Mouse (Mus musculus): ENCODE measurements around the gene BC067074. TPM values are rescaled to one million over a fixed set of nuclear protein-coding genes. Genes with fewer than 3 reads are reported as not detected.
A peak's percentile ranks its signal among the peaks of the same experiment; 100 is the strongest.

Gene BC067074
- total RNA-seq, 2 experiments from 2014 or later: 1.3 to 1.4 TPM

DNA sequence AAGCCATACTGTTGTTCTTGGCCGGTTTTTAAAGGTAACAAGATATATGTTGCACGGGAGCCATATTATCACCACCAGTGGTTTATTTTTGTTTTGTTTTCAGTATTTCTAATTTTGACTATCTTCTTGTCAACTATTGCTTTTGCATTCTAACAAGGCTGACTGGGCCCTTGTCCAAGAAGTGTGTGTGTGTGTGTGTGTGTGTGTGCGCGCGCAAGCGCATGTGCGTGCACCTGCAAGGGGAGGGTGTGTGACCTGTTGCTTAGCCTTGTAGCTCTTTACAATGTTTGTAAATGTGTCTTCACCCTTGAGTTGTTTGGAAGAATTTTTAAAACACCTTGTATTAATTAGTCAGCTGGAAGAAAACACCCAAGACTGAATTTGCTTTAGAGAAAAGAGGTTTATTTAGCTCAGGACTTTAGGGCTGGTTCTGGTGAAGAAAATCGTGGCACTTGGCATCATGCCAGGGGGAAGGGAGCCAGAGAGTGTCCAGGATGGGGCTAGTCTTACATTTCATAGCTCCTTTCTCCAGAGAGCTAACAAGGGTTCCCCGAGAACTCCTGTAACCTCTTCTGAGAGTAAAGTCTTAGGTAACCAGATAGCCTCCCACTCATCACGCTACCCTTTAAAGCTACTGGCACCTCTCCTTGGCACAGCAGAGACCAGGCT, 3.0 kb downstream of the BC067074 start:
- DNase-seq (ENCODE audit: extremely low spot score in 1 of 2, low spot score in 2 of 2): no peak
- intact Hi-C loops (cut with DNase I): no loop called here

DNA sequence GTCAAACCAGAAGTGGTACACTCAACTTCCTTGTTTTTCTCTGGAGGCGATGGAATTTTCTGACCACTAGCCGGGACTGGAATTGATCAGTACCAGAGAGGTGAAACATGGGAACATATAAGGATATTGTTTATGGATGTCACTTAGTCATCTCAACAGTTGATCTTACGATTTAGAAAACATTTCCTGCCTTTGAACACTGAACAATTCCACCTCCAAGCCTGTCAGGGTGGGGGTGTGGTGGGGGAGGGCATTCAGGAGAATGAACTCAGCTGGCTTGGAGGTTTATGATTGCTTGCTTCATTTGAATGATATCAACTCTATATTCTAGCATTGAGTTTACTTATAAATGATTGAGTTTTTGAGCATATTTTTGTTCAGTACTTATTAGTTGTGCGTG, 13.6 kb downstream of the BC067074 start:
- intact Hi-C loops (cut with DNase I): no loop called here
- DNase-seq (ENCODE audit: extremely low spot score in 1 of 2, low spot score in 2 of 2): no peak

DNA sequence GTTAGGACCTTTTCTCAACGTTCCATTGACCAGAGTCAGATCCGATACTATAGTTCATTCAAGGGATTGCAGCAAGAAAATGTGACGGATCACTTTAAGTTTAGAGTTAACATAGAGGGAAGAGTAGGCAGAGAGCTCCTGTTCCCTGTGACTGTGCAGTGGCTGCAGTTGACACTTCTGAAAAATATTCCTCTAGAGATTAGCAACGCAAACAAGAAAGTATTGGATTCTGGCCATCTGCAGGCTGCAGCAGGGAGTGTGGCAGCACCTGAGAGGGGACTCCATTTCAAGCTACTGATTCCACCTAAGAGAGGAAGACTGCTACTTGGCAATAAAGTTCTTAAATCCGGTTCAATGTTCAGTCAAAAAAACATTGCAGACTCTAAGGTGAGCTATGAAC, 26.6 kb downstream of the BC067074 start:
- intact Hi-C loops (cut with DNase I): no loop called here
- DNase-seq (ENCODE audit: extremely low spot score in 1 of 2, low spot score in 2 of 2): no peak

DNA sequence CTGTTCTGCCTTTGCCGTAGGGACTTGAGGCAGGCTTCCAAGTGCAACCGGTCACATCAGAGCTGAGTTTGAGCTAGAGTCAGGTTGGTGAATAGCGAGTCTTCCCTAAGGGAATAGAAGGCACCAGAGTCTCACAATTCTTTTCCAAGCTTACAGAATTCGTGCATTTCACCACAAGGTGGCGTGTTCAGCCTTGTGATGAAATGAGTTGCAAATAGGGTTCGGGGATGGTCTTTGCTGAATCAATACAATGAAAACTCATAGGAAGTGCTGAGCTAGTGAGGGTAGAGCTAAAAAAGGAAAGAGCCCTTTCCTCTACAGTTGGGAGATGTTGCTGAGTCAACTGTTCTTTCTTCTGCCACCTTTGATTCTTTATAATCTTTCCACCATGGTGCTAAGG, 29.0 kb downstream of the BC067074 start:
- intact Hi-C loops (cut with DNase I): loop anchor here (1.0 to 10.0 kb wide), 2 partner anchors 296 to 543 kb away; partner anchors contain the start of gene Snx18

DNA sequence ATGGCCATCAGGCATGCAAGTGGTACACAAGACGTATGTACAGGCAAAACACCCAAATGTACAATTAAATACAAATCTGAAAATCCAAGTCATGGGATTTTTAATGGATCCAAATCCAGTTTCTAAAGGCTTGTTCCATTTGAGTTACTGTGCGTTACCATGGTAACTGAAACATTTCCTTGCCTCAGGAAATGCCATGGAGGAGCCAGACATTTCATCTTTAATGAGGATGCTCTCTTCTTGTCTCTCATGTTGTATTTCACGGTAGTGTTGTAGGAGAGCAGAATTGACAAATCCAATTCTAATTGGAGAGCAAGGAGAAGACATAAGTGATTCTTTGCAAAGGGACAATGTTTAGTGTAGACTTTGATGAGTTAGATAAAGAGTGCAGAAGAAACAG, 31.3 kb downstream of the BC067074 start:
- intact Hi-C loops (cut with DNase I): loop anchor here (10.0 kb wide), 1 partner anchor 541 kb away; no protein-coding TSS in a partner anchor
- DNase-seq (ENCODE audit: extremely low spot score in 1 of 2, low spot score in 2 of 2): no peak

More for the DNA sequence above, 29.0 kb downstream of the BC067074 start:
- peak in 1 of 2 experiments; percentile 64 for DNase-seq (ENCODE audit: extremely low spot score in 1 of 2, low spot score in 2 of 2)

DNA sequence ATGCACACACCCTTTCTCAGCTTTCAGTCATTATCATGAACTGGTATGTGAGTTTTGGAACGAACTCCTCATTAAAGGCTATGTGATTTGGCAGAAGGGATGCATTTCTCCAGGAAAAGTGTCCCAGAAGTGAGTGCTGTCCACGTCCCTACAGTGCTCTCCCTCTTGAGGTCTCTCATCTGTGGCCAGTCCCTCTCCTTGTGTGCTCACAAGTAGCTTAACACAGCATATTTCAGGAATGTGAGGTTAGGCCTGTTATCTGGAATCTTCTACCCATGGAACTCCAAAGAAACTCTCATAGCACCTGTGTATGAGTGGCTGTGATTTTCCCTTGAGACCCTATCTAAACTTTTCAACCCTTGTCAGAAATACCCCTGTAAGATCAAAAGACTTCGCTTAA, 32.7 kb downstream of the BC067074 start:
- no peak for DNase-seq (ENCODE audit: extremely low spot score in 1 of 2, low spot score in 2 of 2)
- intact Hi-C loops (cut with DNase I): loop anchor here (10.0 kb wide), 1 partner anchor 539 kb away; no protein-coding TSS in a partner anchor

DNA sequence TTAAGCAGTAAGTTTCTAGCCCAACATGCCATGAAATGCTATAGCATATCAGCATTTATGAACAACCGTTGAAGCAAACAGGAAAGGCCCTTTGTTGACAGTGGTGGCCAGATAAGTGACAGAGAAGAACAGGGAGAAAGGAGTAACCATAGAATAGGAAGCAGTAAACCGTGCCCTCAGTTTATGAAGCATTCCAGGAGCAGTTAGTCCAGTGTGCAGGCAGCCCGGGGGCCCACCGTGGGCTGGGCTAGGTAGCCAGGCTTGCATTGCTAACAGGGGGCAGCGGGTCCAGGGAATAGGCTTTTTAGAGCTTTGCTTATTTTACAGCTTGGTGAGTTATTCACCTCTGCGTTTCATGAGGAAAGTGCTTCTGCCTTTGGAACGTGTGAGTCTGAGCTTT, 39.3 kb downstream of the BC067074 start:
- intact Hi-C loops (cut with DNase I): no loop called here
- DNase-seq (ENCODE audit: extremely low spot score in 1 of 2, low spot score in 2 of 2): no peak

DNA sequence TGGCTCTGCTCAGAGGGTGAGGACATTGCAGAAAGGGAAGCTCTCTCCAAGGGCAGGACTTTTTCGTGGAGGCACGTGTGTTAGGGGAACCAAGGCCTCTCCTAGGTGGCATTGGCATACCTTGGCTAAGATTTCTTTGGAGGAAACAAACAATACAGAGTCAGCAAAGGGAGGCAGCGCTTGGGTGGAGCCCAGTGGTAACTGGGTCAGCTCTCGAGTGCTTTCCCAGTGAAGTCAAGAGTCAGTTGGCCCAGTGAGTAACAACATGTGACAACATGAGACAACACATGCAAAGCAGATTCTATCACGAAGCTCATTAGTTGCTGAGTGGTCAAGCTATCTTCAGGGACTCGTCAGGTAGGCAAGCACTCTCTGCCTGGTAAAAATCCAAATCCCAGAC, 40.4 kb downstream of the BC067074 start:
- intact Hi-C loops (cut with DNase I): no loop called here
- no peak for DNase-seq (ENCODE audit: extremely low spot score in 1 of 2, low spot score in 2 of 2)

DNA sequence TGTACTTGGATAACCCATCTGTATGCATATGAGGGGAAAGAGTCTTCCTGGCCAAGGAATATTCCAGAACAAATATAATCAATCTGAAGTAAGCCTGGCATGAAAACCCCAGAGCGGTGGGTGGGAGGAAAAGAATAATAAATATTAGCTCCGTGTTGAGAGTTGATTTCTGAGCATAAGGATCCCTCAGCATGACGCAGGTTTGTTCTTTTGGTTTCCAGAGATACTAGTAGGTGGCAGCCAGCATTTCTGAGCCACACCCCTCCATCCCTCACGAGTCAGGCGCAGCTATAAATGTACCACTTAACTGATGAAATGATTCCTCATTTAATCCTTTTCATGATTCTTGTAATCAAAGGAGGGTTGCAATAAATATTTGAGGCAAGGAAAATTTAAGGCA, 41.0 kb downstream of the BC067074 start:
- intact Hi-C loops (cut with DNase I): no loop called here
- DNase-seq (ENCODE audit: extremely low spot score in 1 of 2, low spot score in 2 of 2): no peak

DNA sequence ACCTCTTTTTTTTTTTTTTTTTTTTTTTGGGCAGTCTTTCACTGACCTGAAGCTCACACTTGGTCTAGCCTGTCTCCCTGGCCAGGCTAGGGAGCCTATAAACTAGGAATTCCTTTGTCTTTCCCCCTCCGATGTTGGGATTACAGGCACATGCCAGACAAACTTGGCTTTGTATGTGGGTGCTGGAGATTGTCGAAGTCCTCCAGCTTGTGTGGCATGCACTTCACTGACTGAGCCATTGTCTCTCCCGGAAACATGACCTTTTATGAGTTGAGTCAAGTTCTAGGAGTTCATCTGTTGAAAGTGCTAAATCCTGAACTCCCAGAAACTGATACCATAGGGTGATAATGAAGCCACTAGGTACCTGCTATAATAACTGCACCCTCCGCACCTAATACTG, 41.8 kb downstream of the BC067074 start:
- no peak for DNase-seq (ENCODE audit: extremely low spot score in 1 of 2, low spot score in 2 of 2)
- intact Hi-C loops (cut with DNase I): no loop called here

DNA sequence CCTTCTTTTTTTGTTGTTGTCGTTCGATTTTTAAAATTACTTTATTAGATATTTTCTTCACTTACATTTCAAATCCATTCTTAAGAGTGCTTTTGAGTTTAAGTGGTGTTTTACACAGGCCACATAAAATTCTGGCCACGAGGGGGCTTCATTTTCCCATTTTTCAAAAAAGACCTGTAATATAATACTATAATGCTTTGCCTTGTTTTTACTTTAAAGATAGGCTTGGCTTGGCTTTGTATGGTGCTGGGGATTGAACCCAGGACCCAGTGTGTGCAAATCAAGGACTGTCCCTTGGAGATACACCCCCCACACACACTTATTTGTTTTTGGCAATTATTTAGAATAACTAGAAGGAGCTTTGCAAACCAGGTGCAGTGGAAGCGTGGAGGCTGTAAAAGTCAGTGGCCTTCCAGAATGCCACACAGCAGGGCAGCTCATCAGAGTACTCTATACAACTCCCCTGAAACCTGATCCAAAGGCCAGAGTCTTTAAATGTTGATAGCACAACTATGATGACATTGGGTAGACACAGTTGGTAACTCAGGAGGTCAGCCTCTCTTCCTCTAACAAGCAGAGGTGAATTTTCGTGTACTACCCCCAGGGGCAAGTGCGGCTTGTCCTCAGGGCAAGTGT, 44.4 kb downstream of the BC067074 start:
- intact Hi-C loops (cut with DNase I): loop anchor here (1.0 kb wide), 1 partner anchor 281 kb away; the partner anchor contains the start of gene Snx18
- peak; percentile 57 to 67 for DNase-seq (ENCODE audit: extremely low spot score in 1 of 2, low spot score in 2 of 2)

DNA sequence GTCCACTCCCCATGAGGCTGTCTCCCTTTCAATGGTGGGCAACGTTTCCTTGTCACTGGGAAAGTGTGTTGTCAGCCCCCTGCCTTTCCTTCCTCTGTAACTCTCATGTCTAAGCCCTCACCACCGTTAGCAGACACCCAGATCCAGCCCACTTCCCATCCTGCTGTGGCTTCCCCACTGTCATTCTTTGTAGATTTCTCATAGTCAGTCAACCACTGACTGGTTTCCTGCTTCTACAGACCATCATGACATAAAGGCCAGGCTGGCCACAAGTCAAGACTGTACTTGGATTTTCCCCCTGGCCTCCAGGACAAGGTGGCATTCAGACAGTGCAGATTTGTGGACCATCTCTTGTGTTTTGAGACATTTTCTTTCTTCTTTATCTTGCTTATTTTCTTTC, 47.7 kb downstream of the BC067074 start:
- intact Hi-C loops (cut with DNase I): no loop called here
- no peak for DNase-seq (ENCODE audit: extremely low spot score in 1 of 2, low spot score in 2 of 2)

DNA sequence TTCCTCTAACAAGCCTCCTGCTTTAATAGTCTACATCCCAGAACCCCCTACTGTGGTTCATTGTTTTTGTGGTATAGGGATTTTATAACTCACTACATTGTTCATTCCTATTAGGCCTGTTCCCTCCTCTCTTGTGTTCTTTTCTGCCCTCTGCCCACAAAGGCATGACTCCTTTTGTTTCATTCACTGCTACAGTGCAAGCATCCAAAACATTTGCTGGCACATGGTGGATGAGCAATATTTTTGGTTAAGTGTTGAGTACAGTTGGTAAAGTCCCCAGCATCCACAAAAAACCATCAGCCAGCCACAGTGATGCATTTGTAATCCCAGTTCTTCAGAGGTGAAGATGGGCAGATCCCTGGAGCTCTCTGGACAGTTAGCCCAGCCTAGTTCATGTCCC, 48.2 kb downstream of the BC067074 start:
- no peak for DNase-seq (ENCODE audit: extremely low spot score in 1 of 2, low spot score in 2 of 2)
- intact Hi-C loops (cut with DNase I): no loop called here

DNA sequence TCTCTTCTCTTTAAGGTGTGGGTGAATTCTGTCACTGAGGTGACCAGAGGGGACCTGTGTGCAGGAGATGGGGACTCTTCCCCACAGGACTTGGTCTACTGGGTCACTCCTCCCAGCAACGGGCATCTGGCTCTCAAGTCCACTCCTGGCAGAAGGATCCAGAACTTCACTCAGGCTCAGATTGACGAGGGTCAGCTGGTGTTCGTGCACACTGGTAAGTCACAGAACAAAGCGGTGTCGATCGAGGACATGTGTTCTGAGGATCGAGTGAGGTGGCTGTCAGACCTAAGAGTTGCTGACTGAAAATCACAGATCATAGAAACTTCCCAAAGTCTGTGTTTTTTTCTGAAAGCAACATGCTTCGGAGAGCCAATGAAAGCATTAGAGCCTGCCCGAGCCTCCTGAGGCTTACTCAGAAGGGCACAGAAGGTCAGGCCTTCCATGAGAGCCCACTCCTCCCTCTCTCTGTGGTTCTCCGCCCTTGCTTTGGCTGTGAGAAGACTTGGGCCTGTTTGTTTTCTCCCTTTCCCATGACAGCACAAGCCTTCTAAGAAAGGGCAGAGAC, 49.5 kb downstream of the BC067074 start:
- DNase-seq (ENCODE audit: extremely low spot score in 1 of 2, low spot score in 2 of 2): no peak
- intact Hi-C loops (cut with DNase I): no loop called here

DNA sequence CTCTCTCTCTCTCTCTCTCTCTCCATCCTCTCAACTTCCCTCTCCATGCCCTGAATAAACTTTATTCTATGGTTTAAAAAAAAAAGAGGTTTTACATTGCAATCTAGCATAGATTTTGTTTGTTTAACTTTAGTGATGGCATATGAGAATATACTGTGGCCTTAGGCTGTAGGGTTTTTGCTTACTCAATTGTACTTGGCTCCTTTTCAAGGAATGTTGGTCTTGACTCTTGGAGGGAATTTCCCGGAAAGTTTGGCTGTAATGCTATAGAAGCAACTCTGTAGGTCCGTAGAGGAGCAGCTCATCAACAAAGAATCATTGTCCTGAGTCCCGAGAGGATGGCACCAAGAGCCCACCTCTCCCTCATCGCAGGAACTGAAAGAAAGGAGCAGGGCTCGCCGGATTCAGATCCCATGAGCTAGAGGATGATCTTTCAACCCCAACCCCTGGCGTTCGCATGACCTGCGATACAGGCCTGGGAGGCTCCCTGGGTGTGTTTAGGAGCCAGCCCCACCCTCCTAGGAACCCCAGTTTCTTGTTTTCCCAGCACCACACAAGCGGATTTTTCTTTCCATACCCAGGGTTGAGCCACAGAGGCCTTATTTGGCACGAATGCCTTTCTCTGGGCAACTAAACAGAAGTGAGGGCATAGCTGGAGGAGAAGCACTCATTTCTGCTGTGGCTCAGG, 57.9 kb downstream of the BC067074 start:
- no peak for DNase-seq (ENCODE audit: extremely low spot score in 1 of 2, low spot score in 2 of 2)
- intact Hi-C loops (cut with DNase I): no loop called here

DNA sequence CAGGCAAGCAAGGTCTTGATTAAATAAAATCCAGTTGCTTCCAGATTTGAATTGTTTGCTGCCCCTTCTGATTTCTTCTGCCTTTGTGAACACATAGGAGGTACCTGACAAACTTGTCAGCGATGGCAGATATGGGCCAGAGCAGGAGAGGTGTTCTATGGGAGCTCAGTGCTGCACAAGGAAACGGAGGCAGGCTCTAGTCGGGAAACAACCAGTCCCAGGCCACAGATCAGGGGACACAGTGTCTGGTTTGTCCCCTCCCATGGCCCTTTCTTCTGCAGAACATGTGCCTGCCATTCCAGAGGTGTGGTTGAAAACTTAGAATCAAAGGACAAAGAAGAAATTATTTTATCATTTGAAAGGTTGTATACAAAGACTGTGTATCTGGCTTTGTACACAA, 60.6 kb downstream of the BC067074 start:
- intact Hi-C loops (cut with DNase I): no loop called here

DNA sequence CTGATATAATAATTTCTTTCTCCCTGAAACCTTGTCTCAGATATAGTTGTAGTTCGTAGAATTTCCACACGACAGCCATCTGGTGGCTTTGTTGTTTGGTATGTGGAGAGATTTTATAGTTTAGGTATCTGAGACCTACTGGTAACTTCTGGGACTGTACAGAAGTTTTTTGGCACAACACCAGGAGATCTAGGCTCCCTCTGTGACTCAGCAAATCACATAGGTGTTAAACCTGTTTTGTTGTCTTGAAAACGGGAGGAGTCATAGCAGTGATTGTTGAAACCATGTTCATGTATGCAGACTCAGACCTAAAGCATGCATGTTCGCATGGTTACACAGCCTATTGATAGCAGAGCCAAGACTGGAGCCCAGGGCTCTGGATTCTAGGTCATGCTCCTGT, 61.0 kb downstream of the BC067074 start:
- DNase-seq (ENCODE audit: extremely low spot score in 1 of 2, low spot score in 2 of 2): no peak
- intact Hi-C loops (cut with DNase I): no loop called here

More for the DNA sequence above, 60.6 kb downstream of the BC067074 start:
- no peak for DNase-seq (ENCODE audit: extremely low spot score in 1 of 2, low spot score in 2 of 2)

DNA sequence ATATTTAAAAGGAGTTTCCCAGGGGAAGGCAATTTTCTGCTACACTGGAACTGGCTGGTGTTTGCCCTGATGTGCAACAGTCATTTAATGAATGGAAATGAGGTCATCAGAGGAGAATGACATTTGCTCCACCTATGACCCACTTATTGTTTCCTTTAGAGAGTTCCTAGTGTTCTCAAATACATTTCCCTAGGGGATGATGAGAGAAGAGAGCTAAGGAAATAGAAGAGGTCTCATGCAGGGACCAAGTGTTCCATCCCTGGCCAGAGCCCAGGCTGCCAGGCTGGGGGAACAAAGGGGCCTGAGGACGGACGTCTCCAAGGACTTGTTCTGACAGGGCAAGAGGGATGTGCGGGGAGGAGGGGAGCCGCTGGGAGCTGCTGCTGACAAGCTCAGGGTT, 62.1 kb downstream of the BC067074 start:
- peak in 1 of 2 experiments; percentile 61 for DNase-seq (ENCODE audit: extremely low spot score in 1 of 2, low spot score in 2 of 2)
- intact Hi-C loops (cut with DNase I): no loop called here

DNA sequence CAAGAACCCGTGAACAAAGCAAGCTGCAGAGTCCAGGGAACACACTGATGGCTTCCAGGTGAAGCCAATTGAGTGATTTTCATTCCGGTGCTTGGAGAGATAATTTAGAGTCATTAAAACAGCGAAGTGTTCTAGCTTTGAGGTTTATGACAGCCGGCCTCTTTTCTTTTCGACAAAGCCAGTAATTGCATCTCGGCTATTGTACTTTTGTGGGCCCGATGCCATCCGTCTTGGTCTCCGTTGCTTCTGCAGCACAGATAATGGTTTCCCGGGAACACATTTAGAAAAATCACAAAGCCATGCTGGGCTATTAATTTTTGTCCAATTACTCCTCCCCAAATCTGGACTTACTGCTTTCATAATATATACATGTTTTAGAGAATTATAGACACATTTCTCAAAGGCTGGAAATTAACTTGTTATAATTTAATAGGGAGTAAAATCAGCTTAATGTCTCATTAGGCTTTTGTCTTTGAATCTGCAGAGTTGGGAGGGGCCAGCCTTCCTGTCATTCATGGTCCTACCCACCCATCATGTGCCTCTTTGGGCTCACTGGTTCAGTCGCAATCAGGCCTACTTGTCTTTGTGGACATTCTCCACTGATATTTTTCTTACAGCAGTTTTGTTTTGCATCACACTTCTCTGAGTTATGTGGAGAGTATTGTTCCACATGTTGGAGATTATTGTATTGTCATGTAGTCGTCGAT, 64.6 kb downstream of the BC067074 start:
- DNase-seq (ENCODE audit: extremely low spot score in 1 of 2, low spot score in 2 of 2): no peak
- intact Hi-C loops (cut with DNase I): no loop called here
